Mouse (Mus musculus): ENCODE results near the gene Hprt. TPM values are rescaled to one million over a fixed set of nuclear protein-coding genes. Genes with fewer than 3 reads are reported as not detected.

The Hprt gene
- 193 and 209 TPM in 2 replicates for polyA plus RNA-seq (2014; fragmentation: Nextera tagmentation; extraction: Ambion mirVana)

DNA sequence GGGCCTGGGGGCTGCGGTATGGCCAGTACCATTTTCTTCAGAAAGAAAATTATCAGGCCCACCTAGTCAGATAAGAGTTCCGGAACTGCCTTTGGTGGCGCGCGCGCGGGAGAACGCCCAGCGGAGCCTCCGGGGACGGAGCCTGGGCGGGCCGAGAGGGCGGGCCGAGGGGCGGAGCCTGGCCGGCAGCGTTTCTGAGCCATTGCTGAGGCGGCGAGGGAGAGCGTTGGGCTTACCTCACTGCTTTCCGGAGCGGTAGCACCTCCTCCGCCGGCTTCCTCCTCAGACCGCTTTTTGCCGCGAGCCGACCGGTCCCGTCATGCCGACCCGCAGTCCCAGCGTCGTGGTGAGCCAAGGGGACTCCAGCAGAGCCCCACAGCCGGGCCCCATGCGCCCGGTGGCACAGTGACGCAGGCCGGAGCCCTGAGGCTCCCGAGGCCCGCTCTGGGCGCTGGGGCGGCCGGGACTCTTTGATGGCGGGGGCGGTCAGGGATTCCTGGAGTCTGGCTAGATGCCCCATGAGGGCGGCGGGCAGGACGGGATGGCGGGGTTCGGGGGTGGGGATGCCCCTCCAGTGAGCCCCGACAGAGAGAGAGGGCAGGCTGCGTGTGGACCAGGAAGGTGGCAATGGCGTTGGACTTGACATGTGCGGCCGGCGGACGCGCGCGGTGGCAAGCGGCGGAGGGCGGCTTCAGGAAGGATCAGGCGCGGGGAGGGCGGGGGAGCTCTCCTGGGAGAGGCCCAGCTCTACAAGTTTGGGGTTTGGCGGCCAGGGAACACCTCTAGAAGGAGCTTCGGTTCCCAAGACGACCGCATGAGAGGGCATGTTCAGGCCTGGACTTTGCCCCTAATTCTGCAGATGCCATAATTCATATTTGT is at the start of gene Hprt:
TSS of gene Hprt (plus strand) at position 233 of the 879 bp plus-strand sequence.
- 24% methylated on average over 70 of the region's 72 CpGs for WGBS
- peak within 1 kb of the TSS; percentile 77 for H3K9ac ChIP-seq (replicated peaks; ENCODE audit: low read depth, low read length)
- peak within 1 kb of the TSS; percentile 43 for H3K4me2 ChIP-seq (replicated peaks; ENCODE audit: low read depth, low read length)
- no peaks in the 10 kb centered on the region for H3K27me3 ChIP-seq (ENCODE audit: control insufficient read depth, insufficient read depth, low read length)
- H3K4me1 ChIP-seq (ENCODE audit: control insufficient read depth, insufficient read depth, low read length) = 0 out of 2 replicates have a peak, but pooled peaks cover 2% of the 10 kb centered on the region
- H3K27ac ChIP-seq (ENCODE audit: low read length) = peak within 1 kb of the TSS; percentile 93
- peak within 1 kb of the TSS; percentile 58 for H3K4me3 ChIP-seq (ENCODE audit: low read depth, low read length)
- H3K36me3 ChIP-seq (ENCODE audit: control insufficient read depth, insufficient read depth, low read length) = no peaks in the 10 kb centered on the region
- H3K9me3 ChIP-seq (ENCODE audit: control insufficient read depth, low read depth, low read length) = no peaks in the 10 kb centered on the region
- peak; percentile 94 for ATAC-seq (ENCODE audit: insufficient number of reproducible peaks, insufficient read depth, low FRiP score, low read depth)

DNA sequence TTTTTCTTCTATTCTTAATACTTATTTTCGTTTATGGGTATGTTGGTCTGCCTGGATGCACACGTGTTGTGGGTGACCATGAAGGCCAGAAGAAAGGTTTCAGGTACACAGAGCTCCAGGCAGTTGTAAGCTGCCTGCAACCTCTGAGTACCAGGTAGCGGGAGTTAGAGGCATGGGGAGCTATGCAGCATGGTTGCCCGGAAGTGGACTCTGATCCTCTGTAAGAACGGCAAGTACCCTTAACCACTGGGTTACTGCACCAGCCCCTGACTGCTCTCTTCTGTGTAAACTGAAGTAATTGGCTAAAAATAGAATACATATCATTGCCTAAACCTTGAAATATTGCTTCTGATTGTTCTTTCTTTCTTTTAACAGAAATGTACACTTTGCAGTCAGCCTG is 42.4 kb upstream of the Hprt start:
- no peak for ATAC-seq (ENCODE audit: insufficient number of reproducible peaks, insufficient read depth, low FRiP score, low read depth)
- H3K27me3 ChIP-seq (ENCODE audit: control insufficient read depth, insufficient read depth, low read length) = no peaks in the 10 kb centered on the region
- no peak overlapping the region for H3K4me2 ChIP-seq (replicated peaks; ENCODE audit: low read depth, low read length)
- H3K27ac ChIP-seq (ENCODE audit: low read length) = no peak overlapping the region
- WGBS = 89% methylated on average over 5 of the region's 5 CpGs
- no peaks in the 10 kb centered on the region; the same call in 1 of the 2 replicates for H3K36me3 ChIP-seq (ENCODE audit: control insufficient read depth, insufficient read depth, low read length)
- H3K9ac ChIP-seq (replicated peaks; ENCODE audit: low read depth, low read length) = no peak overlapping the region
- no peak overlapping the region for H3K4me3 ChIP-seq (ENCODE audit: low read depth, low read length)
- no peaks in the 10 kb centered on the region for H3K9me3 ChIP-seq (ENCODE audit: control insufficient read depth, low read depth, low read length)
- H3K4me1 ChIP-seq (ENCODE audit: control insufficient read depth, insufficient read depth, low read length) = no peaks in the 10 kb centered on the region

DNA sequence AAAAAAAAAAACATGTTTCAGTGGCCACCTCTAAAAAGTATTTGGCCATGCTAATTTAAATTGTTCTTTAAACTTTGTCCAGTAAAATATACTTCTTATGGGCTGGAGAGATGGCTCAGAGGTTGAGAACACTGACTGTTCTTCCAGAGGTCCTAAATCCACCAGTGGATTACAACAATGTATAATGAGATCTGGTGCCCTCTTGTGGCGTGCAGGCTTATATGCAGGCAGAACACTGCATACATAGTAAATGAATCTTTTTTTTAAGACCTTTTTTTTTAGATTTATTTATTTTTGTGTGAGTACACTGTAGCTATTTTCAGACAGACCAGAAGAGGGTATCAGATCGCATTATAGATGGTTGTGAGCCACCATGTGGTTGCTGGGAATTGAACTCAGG is 38.2 kb upstream of the Hprt start:
- H3K4me3 ChIP-seq (ENCODE audit: low read depth, low read length) = no peak overlapping the region
- WGBS = 68% methylated on average over 2 of the region's 2 CpGs
- H3K27ac ChIP-seq (ENCODE audit: low read length) = no peak overlapping the region
- no peaks in the 10 kb centered on the region for H3K9me3 ChIP-seq (ENCODE audit: control insufficient read depth, low read depth, low read length)
- H3K27me3 ChIP-seq (ENCODE audit: control insufficient read depth, insufficient read depth, low read length) = no peaks in the 10 kb centered on the region
- H3K36me3 ChIP-seq (ENCODE audit: control insufficient read depth, insufficient read depth, low read length) = no peaks in the 10 kb centered on the region; the same call in 1 of the 2 replicates
- H3K4me1 ChIP-seq (ENCODE audit: control insufficient read depth, insufficient read depth, low read length) = no peaks in the 10 kb centered on the region
- ATAC-seq (ENCODE audit: insufficient number of reproducible peaks, insufficient read depth, low FRiP score, low read depth) = no peak
- H3K9ac ChIP-seq (replicated peaks; ENCODE audit: low read depth, low read length) = no peak overlapping the region
- H3K4me2 ChIP-seq (replicated peaks; ENCODE audit: low read depth, low read length) = no peak overlapping the region

DNA sequence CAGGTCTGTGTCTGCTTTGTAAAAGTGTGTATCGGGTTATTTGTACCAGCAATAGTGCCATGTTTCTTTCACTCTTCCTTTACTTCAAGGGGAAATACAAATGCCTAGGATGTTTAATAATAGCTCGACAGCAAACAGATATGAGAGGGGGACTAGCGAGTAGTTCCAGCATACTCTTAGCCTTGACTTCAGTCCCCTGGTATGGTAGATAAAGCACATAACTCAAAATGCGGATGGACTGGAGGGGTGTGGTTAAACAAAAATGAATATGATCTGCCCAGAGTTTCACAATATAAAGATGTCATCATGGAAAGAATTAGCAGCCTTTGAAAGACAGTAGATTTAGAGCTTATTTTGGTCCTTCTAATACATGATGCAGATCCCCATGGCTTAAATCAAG is 31.0 kb upstream of the Hprt start:
- WGBS = 81% methylated on average over 4 of the region's 4 CpGs
- no peaks in the 10 kb centered on the region for H3K4me1 ChIP-seq (ENCODE audit: control insufficient read depth, insufficient read depth, low read length)
- no peak for ATAC-seq (ENCODE audit: insufficient number of reproducible peaks, insufficient read depth, low FRiP score, low read depth)

DNA sequence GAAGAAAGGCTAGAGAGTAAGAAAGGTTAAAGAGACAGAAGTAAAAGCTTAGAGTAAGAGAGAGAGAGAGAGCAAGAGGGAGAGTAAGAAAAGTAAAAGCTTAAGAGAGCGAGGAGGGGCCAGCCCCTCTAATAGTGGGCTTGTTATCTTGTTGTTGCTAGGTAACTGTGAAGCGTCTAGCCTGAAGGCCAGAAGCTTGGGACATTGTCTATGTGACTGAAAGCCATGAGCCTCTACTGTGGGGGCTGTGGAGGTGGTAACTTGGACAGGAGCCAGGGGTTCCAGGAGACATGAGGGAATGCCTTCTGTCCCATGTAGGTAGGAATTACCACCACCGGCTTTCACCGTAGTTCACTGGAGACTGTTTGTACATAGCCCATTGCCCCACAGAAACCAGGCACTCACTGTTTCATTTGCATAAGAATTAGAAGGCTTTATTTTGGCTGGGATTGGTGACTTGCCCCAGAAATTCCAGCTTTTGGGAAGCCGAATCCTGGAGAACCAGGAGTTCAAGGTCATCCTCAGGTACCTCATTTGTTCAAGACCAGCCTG is 26.3 kb upstream of the Hprt start:
- Histone ChIP-seq H3K4me3 (ENCODE audit: low read depth, low read length) (no peak overlapping the region), H3K4me2 (replicated peaks; ENCODE audit: low read depth, low read length) (no peak overlapping the region), H3K4me1 (ENCODE audit: control insufficient read depth, insufficient read depth, low read length) (no peaks in the 10 kb centered on the region), H3K9ac (replicated peaks; ENCODE audit: low read depth, low read length) (no peak overlapping the region), H3K27ac (ENCODE audit: low read length) (no peak overlapping the region), H3K36me3 (ENCODE audit: control insufficient read depth, insufficient read depth, low read length) (no peaks in the 10 kb centered on the region), H3K9me3 (ENCODE audit: control insufficient read depth, low read depth, low read length) (no peaks in the 10 kb centered on the region), H3K27me3 (ENCODE audit: control insufficient read depth, insufficient read depth, low read length) (no peaks in the 10 kb centered on the region)
- no peak for ATAC-seq (ENCODE audit: insufficient number of reproducible peaks, insufficient read depth, low FRiP score, low read depth)
- whole genome bisulfite sequencing = 68% methylated on average over 5 of the region's 5 CpGs

More for the DNA sequence above, 31.0 kb upstream of the Hprt start:
- H3K27me3 ChIP-seq (ENCODE audit: control insufficient read depth, insufficient read depth, low read length) = no peaks in the 10 kb centered on the region
- no peaks in the 10 kb centered on the region for H3K9me3 ChIP-seq (ENCODE audit: control insufficient read depth, low read depth, low read length)
- no peak overlapping the region for H3K27ac ChIP-seq (ENCODE audit: low read length)
- H3K4me2 ChIP-seq (replicated peaks; ENCODE audit: low read depth, low read length) = no peak overlapping the region
- H3K4me3 ChIP-seq (ENCODE audit: low read depth, low read length) = no peak overlapping the region
- H3K9ac ChIP-seq (replicated peaks; ENCODE audit: low read depth, low read length) = no peak overlapping the region
- H3K36me3 ChIP-seq (ENCODE audit: control insufficient read depth, insufficient read depth, low read length) = no peaks in the 10 kb centered on the region; the same call in 1 of the 2 replicates

DNA sequence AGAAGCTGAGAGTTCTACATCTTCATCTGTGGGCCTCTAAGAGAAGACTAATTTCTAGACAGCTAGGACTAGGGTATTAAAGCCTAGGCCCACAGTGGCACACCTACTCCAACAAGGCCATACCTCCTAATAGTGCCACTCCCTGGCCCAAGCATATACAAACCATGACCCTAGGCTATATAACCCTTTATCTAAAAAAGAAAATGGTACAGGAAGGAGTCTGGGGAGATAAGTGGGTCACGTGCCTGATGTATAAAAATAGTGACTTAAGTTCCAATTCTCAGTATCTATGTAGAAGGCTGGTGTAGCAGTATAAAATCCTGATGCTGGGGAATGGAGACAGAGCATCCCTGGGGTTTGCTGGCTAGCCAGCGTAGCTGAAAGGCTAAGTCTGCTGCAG is 22.8 kb upstream of the Hprt start:
- Histone ChIP-seq H3K27me3 (ENCODE audit: control insufficient read depth, insufficient read depth, low read length) (no peaks in the 10 kb centered on the region), H3K4me3 (ENCODE audit: low read depth, low read length) (no peak overlapping the region), H3K9ac (replicated peaks; ENCODE audit: low read depth, low read length) (no peak overlapping the region), H3K4me2 (replicated peaks; ENCODE audit: low read depth, low read length) (no peak overlapping the region), H3K9me3 (ENCODE audit: control insufficient read depth, low read depth, low read length) (no peaks in the 10 kb centered on the region), H3K36me3 (ENCODE audit: control insufficient read depth, insufficient read depth, low read length) (no peaks in the 10 kb centered on the region), H3K27ac (ENCODE audit: low read length) (no peak overlapping the region), H3K4me1 (ENCODE audit: control insufficient read depth, insufficient read depth, low read length) (no peaks in the 10 kb centered on the region)
- ATAC-seq (ENCODE audit: insufficient number of reproducible peaks, insufficient read depth, low FRiP score, low read depth) = no peak
- 79% methylated on average over 2 of the region's 2 CpGs for WGBS

DNA sequence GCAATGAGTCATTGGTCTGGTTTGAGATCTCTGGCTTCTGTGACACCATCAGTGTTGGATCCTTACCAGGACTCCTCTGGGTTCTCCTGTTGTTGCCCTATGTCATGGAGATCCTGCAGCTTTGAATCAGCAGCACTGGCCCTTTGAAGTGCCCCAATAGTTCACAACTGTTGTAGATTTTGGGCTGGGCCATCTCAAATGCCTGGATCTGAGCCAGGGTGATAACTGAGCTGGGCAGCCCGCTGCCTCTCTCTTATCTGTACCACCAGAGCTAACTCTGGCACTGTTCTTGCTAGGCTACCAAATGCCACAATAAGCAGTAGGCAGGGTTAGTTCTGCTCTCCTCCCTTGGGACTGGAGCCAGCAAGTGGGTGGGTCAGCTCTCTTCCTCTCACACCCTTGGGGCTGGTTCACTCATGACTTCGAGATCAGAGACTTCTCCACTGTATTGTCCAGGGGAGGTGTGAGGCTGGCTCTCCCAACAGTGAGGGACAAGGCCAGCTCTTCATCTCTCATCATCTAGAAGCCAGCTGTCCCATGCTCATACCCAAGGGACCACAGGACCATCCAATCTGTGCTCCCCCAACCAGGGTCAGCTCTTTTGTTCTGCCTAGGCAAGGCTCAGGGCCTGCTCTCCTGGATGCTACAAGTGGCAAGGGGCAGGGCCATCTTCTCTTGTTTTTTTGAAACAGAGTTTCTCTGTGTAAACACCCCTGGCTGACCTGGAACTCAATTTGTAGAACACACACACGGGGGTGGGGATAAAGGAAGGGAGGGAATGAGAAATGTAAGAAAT is 16.5 kb upstream of the Hprt start:
- no peaks in the 10 kb centered on the region for H3K27me3 ChIP-seq (ENCODE audit: control insufficient read depth, insufficient read depth, low read length)
- no peaks in the 10 kb centered on the region for H3K9me3 ChIP-seq (ENCODE audit: control insufficient read depth, low read depth, low read length)
- no peak overlapping the region for H3K27ac ChIP-seq (ENCODE audit: low read length)
- no peak overlapping the region for H3K4me2 ChIP-seq (replicated peaks; ENCODE audit: low read depth, low read length)
- ATAC-seq (ENCODE audit: insufficient number of reproducible peaks, insufficient read depth, low FRiP score, low read depth) = peak; percentile 61; the same call in 1 of the 2 replicates
- H3K4me1 ChIP-seq (ENCODE audit: control insufficient read depth, insufficient read depth, low read length) = no peaks in the 10 kb centered on the region
- H3K9ac ChIP-seq (replicated peaks; ENCODE audit: low read depth, low read length) = no peak overlapping the region
- H3K36me3 ChIP-seq (ENCODE audit: control insufficient read depth, insufficient read depth, low read length) = no peaks in the 10 kb centered on the region
- no peak overlapping the region for H3K4me3 ChIP-seq (ENCODE audit: low read depth, low read length)
- 54% methylated on average over 3 of the region's 3 CpGs for WGBS

DNA sequence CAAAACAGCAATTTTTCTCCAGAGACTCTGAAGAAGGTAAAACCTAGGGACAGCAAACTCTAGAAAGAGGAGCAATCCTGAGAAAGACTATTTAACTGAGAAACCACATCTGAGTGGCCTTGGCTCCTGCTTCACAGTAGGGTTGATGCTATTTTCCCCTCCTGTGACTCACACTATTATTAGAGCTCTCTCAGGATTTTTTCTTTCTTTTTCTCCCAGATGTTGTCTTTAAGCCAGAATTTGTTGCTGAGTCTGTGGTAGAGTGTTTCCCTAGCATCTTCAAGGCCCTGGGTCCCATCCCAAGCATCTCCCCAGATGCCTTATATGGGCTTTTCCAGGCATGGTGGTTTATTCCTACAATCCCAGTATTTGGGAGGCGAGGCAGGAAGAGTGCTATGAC is 15.8 kb upstream of the Hprt start:
- 79% methylated on average over 1 of the region's 1 CpGs for WGBS
- H3K4me1 ChIP-seq (ENCODE audit: control insufficient read depth, insufficient read depth, low read length) = no peaks in the 10 kb centered on the region

More for the DNA sequence above, 15.8 kb upstream of the Hprt start:
- no peak for ATAC-seq (ENCODE audit: insufficient number of reproducible peaks, insufficient read depth, low FRiP score, low read depth)
- Histone ChIP-seq H3K36me3 (ENCODE audit: control insufficient read depth, insufficient read depth, low read length) (no peaks in the 10 kb centered on the region), H3K4me3 (ENCODE audit: low read depth, low read length) (no peak overlapping the region), H3K27me3 (ENCODE audit: control insufficient read depth, insufficient read depth, low read length) (no peaks in the 10 kb centered on the region), H3K9me3 (ENCODE audit: control insufficient read depth, low read depth, low read length) (no peaks in the 10 kb centered on the region), H3K4me2 (replicated peaks; ENCODE audit: low read depth, low read length) (no peak overlapping the region), H3K9ac (replicated peaks; ENCODE audit: low read depth, low read length) (no peak overlapping the region), H3K27ac (ENCODE audit: low read length) (no peak overlapping the region)
